Comparison of ENCODE assay signal across 13 mouse cellular contexts in genomic region chr17:23542835-23543234, GRCm38 (mm10). TPM values are rescaled to one million over a fixed set of nuclear protein-coding genes. Genes with fewer than 3 reads are reported as not detected.
DNase-seq lines count a peak whose midpoint lies in the region; ATAC-seq and TF ChIP-seq lines count a peak whose summit lies in the region.
"Had no signal": no experiment of that assay in that cellular context is flagged by ENCODE, and none has a peak within 500 bp of the region (broad histone marks: within the 10 kb centered on the region; RNA-seq: fewer than 3 reads in every experiment).

No protein-coding gene starts in this region.

- no peak for TF ChIP-seq POLR2A in ES-Bruce4 (IDR thresholded peaks at IDR 0.05; ENCODE audit: insufficient read depth, low read length)

- H3K4me1 ChIP-seq in ES-Bruce4 (ENCODE audit: control insufficient read depth, insufficient read depth, low read length) = peaks cover 5% of the 10 kb centered on the region
- H3K4me1 ChIP-seq in intestine, embryonic 16.5 days (ENCODE audit: control insufficient read depth, insufficient read depth, low read length) = peaks cover 13% of the 10 kb centered on the region; the same call in 1 of the 2 replicates

- ATAC-seq in intestine, embryonic 16.5 days = peak; percentile 6
- ATAC-seq in activated CD4-positive, CD25-positive, alpha-beta regulatory T cell, adult 4 months = no peak
- ATAC-seq: forebrain, postnatal 0 days; midbrain, embryonic 15.5 days had no signal

- no peak overlapping the region for H3K9ac ChIP-seq in ES-Bruce4 (ENCODE audit: low read depth, poor library complexity, severe bottlenecking)
- H3K9ac ChIP-seq in intestine, embryonic 16.5 days (ENCODE audit: low read depth, low read length) = no peak overlapping the region
- H3K9ac ChIP-seq: forebrain, postnatal 0 days; midbrain, embryonic 15.5 days had no signal

- intact Hi-C loops in gastrocnemius, adult 2 months (cut with DNase I) = no loop called here
- intact Hi-C loops in left cerebral cortex, postnatal 4 days (cut with DNase I) = loop anchor here (10.0 kb wide), 1 partner anchor 348 kb away; the partner anchor contains the start of gene Zfp40

- H3K4me2 ChIP-seq in intestine, embryonic 16.5 days (ENCODE audit: low read depth, low read length) = peak overlapping the region; percentile 47

- WGBS in intestine, embryonic 16.5 days = 38% methylated on average over 4 of the region's 4 CpGs

- TF ChIP-seq CTCF in gastrocnemius, adult 2 months (IDR thresholded peaks at IDR 0.05) = no peak
- no peak for TF ChIP-seq CTCF in ES-Bruce4 (IDR thresholded peaks at IDR 0.05; ENCODE audit: low read depth, low read length)

- no peak for DNase-seq in gastrocnemius, adult 2 months
- DNase-seq in gastrocnemius, adult 18-20 months (ENCODE audit: low spot score) = no peak
- DNase-seq in left cerebral cortex, adult 11 months (ENCODE audit: low spot score) = peak; percentile 7
- DNase-seq in left cerebral cortex, postnatal 4 days = no peak
- no peak for DNase-seq in neural tube, embryonic 10.5 days (ENCODE audit: extremely low spot score, low spot score)
- DNase-seq: forebrain, postnatal 0 days; liver, embryonic 13.5 days had no signal

- no peak overlapping the region for H3K4me3 ChIP-seq in gastrocnemius, adult 2 months
- H3K4me3 ChIP-seq in ES-Bruce4 (ENCODE audit: low read depth, low read length) = no peak overlapping the region
- peak overlapping the region; percentile 18; the same call in 1 of the 2 replicates for H3K4me3 ChIP-seq in intestine, embryonic 16.5 days (ENCODE audit: low read length)

- no peaks in the 10 kb centered on the region for H3K36me3 ChIP-seq in ES-Bruce4 (ENCODE audit: control insufficient read depth, insufficient read depth, low read length, poor library complexity, severe bottlenecking)
- no peaks in the 10 kb centered on the region for H3K36me3 ChIP-seq in intestine, embryonic 16.5 days (ENCODE audit: control insufficient read depth, insufficient read depth, low read length)
- H3K36me3 ChIP-seq: liver, embryonic 13.5 days; midbrain, embryonic 15.5 days had no signal

- no peak for TF ChIP-seq EP300 in ES-Bruce4 (IDR thresholded peaks at IDR 0.05; ENCODE audit: insufficient read depth, low read depth, low read length)

- H3K27me3 ChIP-seq in ES-Bruce4 (ENCODE audit: control insufficient read depth, insufficient read depth, low read length, poor library complexity, severe bottlenecking) = no peaks in the 10 kb centered on the region
- H3K27me3 ChIP-seq in intestine, embryonic 16.5 days (replicated peaks; ENCODE audit: control insufficient read depth, insufficient read depth, low read length) = 0 out of 2 replicates have a peak, but pooled peaks cover 2% of the 10 kb centered on the region

- no peaks in the 10 kb centered on the region for H3K9me3 ChIP-seq in ES-Bruce4 (replicated peaks; ENCODE audit: control insufficient read depth, insufficient read depth, low read length, poor library complexity, severe bottlenecking)
- H3K9me3 ChIP-seq in intestine, embryonic 16.5 days (ENCODE audit: control insufficient read depth, low read length) = no peaks in the 10 kb centered on the region
- H3K9me3 ChIP-seq: liver, embryonic 13.5 days; midbrain, embryonic 15.5 days had no signal

- H3K27ac ChIP-seq in gastrocnemius, adult 2 months = peak overlapping the region; percentile 68
- peak overlapping the region; percentile 69 for H3K27ac ChIP-seq in ES-Bruce4 (ENCODE audit: insufficient read depth, low read length)
- peak overlapping the region; percentile 64 for H3K27ac ChIP-seq in intestine, embryonic 16.5 days (ENCODE audit: low read length)
- H3K27ac ChIP-seq: liver, embryonic 13.5 days; midbrain, embryonic 15.5 days had no signal

RNA-seq across cellular contexts. Expression of gene Zfp213, which starts 21.2 kb away (rescaled TPM):
- 1 to 10 TPM; 2.0 to 3.3 TPM for total RNA-seq in gastrocnemius, adult 2 months (2021)
- total RNA-seq in gastrocnemius, adult 18-20 months (2021) = 1 to 10 TPM; 2.1 to 2.8 TPM
- total RNA-seq in left cerebral cortex, postnatal 4 days (2021) = 1 to 10 TPM; 6.4 to 7.3 TPM
- 4.2 and 4.9 TPM in 2 replicates for polyA plus RNA-seq in ES-Bruce4 (2011; ENCODE audit: insufficient read depth, insufficient read length, low read depth, missing spikeins)
- 16.0 and 16.8 TPM in 2 replicates for polyA plus RNA-seq in intestine, embryonic 16.5 days (2015; fragmentation: Nextera tagmentation; extraction: Ambion mirVana)
- 1 to 10 TPM; 4.3 to 4.9 TPM for polyA plus RNA-seq in activated CD4-positive, CD25-positive, alpha-beta regulatory T cell, adult 4 months (2017; shearing (Covaris generic))

RNA-seq across cellular contexts. Expression of gene Zfp13, which starts 56.5 kb away (rescaled TPM):
- 1 to 10 TPM; 1.5 to 2.1 TPM for total RNA-seq in gastrocnemius, adult 2 months (2021)
- 1 to 10 TPM; 2.5 to 2.9 TPM for total RNA-seq in gastrocnemius, adult 18-20 months (2021)
- 10 to 100 TPM; 42.1 to 42.4 TPM for total RNA-seq in left cerebral cortex, postnatal 4 days (2021)
- 25.1 and 27.7 TPM in 2 replicates for polyA plus RNA-seq in ES-Bruce4 (2011; ENCODE audit: insufficient read depth, insufficient read length, low read depth, missing spikeins)
- polyA plus RNA-seq in intestine, embryonic 16.5 days (2015; fragmentation: Nextera tagmentation; extraction: Ambion mirVana) = 8.6 and 8.8 TPM in 2 replicates
- polyA plus RNA-seq in activated CD4-positive, CD25-positive, alpha-beta regulatory T cell, adult 4 months (2017; shearing (Covaris generic)) = not detected

RNA-seq across cellular contexts. Expression of gene Zscan10, which starts 57.8 kb away (rescaled TPM):
- total RNA-seq in gastrocnemius, adult 2 months (2021) = not detected
- total RNA-seq in gastrocnemius, adult 18-20 months (2021) = not detected
- total RNA-seq in left cerebral cortex, postnatal 4 days (2021) = not detected
- 51.8 and 58.5 TPM in 2 replicates for polyA plus RNA-seq in ES-Bruce4 (2011; ENCODE audit: insufficient read depth, insufficient read length, low read depth, missing spikeins)
- 0.09 TPM in 1 of 2 replicates, not detected in the other for polyA plus RNA-seq in intestine, embryonic 16.5 days (2015; fragmentation: Nextera tagmentation; extraction: Ambion mirVana)
- 1 to 10 TPM; 1.3 to 3.4 TPM for polyA plus RNA-seq in activated CD4-positive, CD25-positive, alpha-beta regulatory T cell, adult 4 months (2017; shearing (Covaris generic))
- total RNA-seq: forebrain, postnatal 0 days; heart, postnatal 10 days had no signal
- polyA plus RNA-seq: large intestine, adult 2 months; liver, embryonic 13.5 days; midbrain, embryonic 15.5 days had no signal

Comparison
In these comparisons a context has a peak if more than half of its experiments do, and no peak if none do; other contexts are left out.
1. RNA of gene Zfp13, which starts 56.5 kb away (total RNA-seq): 42.1 to 42.4 TPM in left cerebral cortex, postnatal 4 days; 2.5 to 2.9 TPM in gastrocnemius, adult 18-20 months and 1.5 to 2.1 TPM in gastrocnemius, adult 2 months; every median in the first group is over 10 times any median in the second.
2. Peak in every context shown above with its lines, with median percentiles within 50 percentile points of each other: H3K27ac ChIP-seq.